Mouse (Mus musculus) kidney, embryonic 14.5 days (tissue): ENCODE measurements around the gene Sart3. TPM values are rescaled to one million over a fixed set of nuclear protein-coding genes. Genes with fewer than 3 reads are reported as not detected.
A peak's percentile ranks its signal among the peaks of the same experiment; 100 is the strongest.

Experiments
- ATAC-seq: fragments of 200-750 bp; cut with Nextera tagmentation; 2 replicates; pipeline ENCODE4 v1.8.0; 2017; ENCODE audit warnings: moderate number of reproducible peaks, mild to moderate bottlenecking, moderate TSS enrichment, moderate library complexity; ENCODE audit not compliant: low FRiP score, low TSS enrichment
- H3K27ac ChIP-seq: fragments of 300-500 bp; sonication (generic); 2 replicates; pipeline ENCODE4 v1.5.1; 2014; ENCODE audit warnings: low read depth, mild to moderate bottlenecking, low read length, moderate library complexity, mixed read lengths
- H3K27me3 ChIP-seq: fragments of 300-500 bp; sonication (generic); 2 replicates; pipeline ENCODE4 v1.6.1; 2014; ENCODE audit warnings: mild to moderate bottlenecking, low read length; ENCODE audit not compliant: control insufficient read depth, insufficient read depth
- H3K36me3 ChIP-seq: fragments of 300-500 bp; sonication (generic); 2 replicates; pipeline ENCODE4 v1.6.1; 2014; ENCODE audit warnings: low read length, mixed read lengths; ENCODE audit not compliant: control insufficient read depth, insufficient read depth
- H3K4me1 ChIP-seq: fragments of 300-500 bp; sonication (generic); 2 replicates; pipeline ENCODE4 v1.6.1; 2014; ENCODE audit warnings: low read length, mixed read lengths; ENCODE audit not compliant: control insufficient read depth, insufficient read depth
- H3K4me2 ChIP-seq: fragments of 300-500 bp; sonication (generic); replicated peaks from 2 replicates; pipeline ENCODE4 v1.6.1; 2014; ENCODE audit warnings: low read depth, mild to moderate bottlenecking, low read length
- H3K4me3 ChIP-seq: fragments of 300-500 bp; sonication (generic); 2 replicates; pipeline ENCODE4 v1.5.1; 2014; ENCODE audit warnings: mild to moderate bottlenecking, low read length
- H3K9ac ChIP-seq: fragments of 300-500 bp; sonication (generic); 2 replicates; pipeline ENCODE4 v1.6.1; 2014; ENCODE audit warnings: low read depth, mild to moderate bottlenecking, low read length, moderate library complexity
- H3K9me3 ChIP-seq: fragments of 300-500 bp; sonication (generic); 2 replicates; pipeline ENCODE4 v1.6.1; 2016; ENCODE audit warnings: low read length; ENCODE audit not compliant: control insufficient read depth
- WGBS: fragments of 180-500 bp; shearing (Covaris S2); extraction: QIAGEN DNeasy Blood & Tissue Kit; methylation state at CpG from one replicate; pipeline ENCODE4 v1.1.7; 2014; 5-methylcytosine and 5-hydroxymethylcytosine counted together
- polyA plus RNA-seq: library from polyadenylated mRNA; unstranded; fragments of >200 nt; fragmentation: Nextera tagmentation; extraction: Ambion mirVana; gene quantifications from 2 replicates; pipeline ENCODE4 v1.2.1, GENCODE M21; 2014

The Sart3 gene
- polyA plus RNA-seq, 1 experiment from 2014 or later, result 53.0 TPM

- H3K27me3 ChIP-seq, result no peaks in the 10 kb centered on the region
- H3K9ac ChIP-seq, result no peak overlapping the region
- H3K27ac ChIP-seq, result no peak overlapping the region
- H3K9me3 ChIP-seq, result no peaks in the 10 kb centered on the region
- no peak overlapping the region for H3K4me3 ChIP-seq
- no peak for ATAC-seq
- H3K4me2 ChIP-seq, result no peak overlapping the region
- H3K36me3 ChIP-seq, result no peaks in the 10 kb centered on the region
- 69% methylated on average over 2 of the region's 2 CpGs for WGBS
- H3K4me1 ChIP-seq, result no peaks in the 10 kb centered on the region
These were observed 59.4 kb downstream of the Sart3 start for GRCm38 (mm10) chr5:113712861-113713260.

- Histone ChIP-seq H3K4me2 (no peak overlapping the region), H3K9me3 (no peaks in the 10 kb centered on the region), H3K4me3 (no peak overlapping the region), H3K9ac (no peak overlapping the region), H3K36me3 (no peaks in the 10 kb centered on the region), H3K4me1 (no peaks in the 10 kb centered on the region), H3K27me3 (no peaks in the 10 kb centered on the region), H3K27ac (peak overlapping the region; percentile 2; the same call in 1 of the 2 replicates)
- ATAC-seq, result no peak
- 41% methylated on average over 21 of the region's 21 CpGs for WGBS
These were observed 68.3 kb downstream of the Sart3 start for GRCm38 (mm10) chr5:113703803-113704585.

DNA sequence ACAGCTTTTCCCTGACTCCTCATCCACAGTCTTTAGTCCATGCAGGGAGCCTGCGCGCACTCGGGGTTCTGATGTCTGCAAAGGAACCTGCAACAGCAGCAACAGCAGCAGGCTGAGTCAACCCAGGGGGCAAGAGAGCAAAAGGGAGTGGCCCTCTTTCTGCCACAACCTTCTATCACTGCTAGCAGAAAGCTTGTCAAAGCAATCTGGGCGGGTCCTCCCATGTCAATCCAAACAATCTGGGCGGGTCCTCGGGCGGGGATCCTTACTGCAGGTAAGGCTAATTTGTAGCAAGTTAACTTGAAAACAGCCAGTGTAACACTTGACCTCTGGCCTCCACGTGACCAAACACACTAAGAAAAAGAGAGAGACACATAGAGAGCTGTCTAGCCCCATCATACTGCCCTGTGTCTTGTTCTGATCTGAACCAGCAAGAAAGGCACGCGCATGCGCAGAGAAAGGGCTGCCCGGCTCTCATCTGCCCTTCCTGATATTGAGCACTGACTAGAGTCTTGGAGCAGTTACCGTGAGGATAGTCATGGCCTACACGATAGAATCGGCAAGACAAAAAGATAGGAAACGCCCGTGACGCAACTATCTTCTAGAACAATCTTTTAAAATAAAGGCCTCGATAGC, 71.8 kb downstream of the Sart3 start:
- Histone ChIP-seq H3K36me3 (no peaks in the 10 kb centered on the region), H3K4me1 (no peaks in the 10 kb centered on the region), H3K9me3 (no peaks in the 10 kb centered on the region), H3K4me2 (no peak overlapping the region), H3K9ac (no peak overlapping the region), H3K4me3 (no peak overlapping the region), H3K27ac (no peak overlapping the region), H3K27me3 (no peaks in the 10 kb centered on the region)
- no peak for ATAC-seq
- 71% methylated on average over 19 of the region's 19 CpGs for WGBS

DNA sequence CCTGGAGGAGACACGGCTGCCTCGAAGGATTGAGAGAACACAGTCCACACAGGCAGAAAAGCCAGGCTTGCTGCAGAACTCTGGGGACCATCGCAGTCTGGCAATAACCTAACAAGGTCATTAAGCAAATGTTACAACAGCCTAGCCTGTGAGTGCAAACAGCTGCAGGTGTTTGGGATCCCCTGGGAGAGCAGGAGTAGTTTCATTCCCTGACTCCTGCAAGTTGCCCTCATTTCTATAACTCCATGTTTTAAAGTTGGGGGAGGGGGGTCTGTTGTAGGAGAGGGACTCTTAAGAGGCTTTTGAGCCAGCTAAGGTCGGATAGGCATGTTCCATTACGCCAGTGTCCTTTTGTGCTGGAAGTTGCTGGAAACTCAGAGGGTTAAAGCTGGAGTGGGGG, 77.9 kb downstream of the Sart3 start:
- Histone ChIP-seq H3K4me2 (no peak overlapping the region), H3K9ac (no peak overlapping the region), H3K4me1 (no peaks in the 10 kb centered on the region), H3K36me3 (no peaks in the 10 kb centered on the region), H3K4me3 (no peak overlapping the region), H3K27ac (no peak overlapping the region), H3K9me3 (no peaks in the 10 kb centered on the region), H3K27me3 (no peaks in the 10 kb centered on the region)
- ATAC-seq, result no peak
- WGBS, result 20% methylated on average over 5 of the region's 5 CpGs

DNA sequence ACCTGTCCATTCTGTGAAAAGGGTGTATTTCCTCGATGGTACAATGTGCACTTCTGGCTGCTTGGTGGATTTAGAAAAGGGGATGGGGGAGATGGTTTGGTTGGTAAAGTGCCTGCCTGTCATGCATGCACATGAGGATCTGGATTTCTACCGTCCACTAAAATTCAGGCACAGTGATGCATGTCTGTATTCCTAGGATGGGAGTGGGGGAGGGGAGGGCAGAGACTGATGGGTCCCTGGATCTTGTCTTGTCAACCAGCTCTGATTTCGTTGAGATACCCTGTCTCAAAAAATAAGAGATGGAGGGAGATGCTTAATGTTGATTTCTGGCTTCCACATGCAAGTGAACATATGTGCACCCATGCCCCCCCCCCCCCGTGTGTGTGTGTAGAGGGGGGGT, 78.3 kb downstream of the Sart3 start:
- H3K4me3 ChIP-seq, result no peak overlapping the region
- no peak overlapping the region for H3K9ac ChIP-seq
- H3K4me1 ChIP-seq, result no peaks in the 10 kb centered on the region
- no peak for ATAC-seq
- no peaks in the 10 kb centered on the region for H3K9me3 ChIP-seq
- no peaks in the 10 kb centered on the region for H3K36me3 ChIP-seq
- H3K27me3 ChIP-seq, result no peaks in the 10 kb centered on the region
- H3K4me2 ChIP-seq, result no peak overlapping the region
- WGBS, result 39% methylated on average over 4 of the region's 4 CpGs
- no peak overlapping the region for H3K27ac ChIP-seq

- no peaks in the 10 kb centered on the region for H3K4me1 ChIP-seq
- H3K27ac ChIP-seq, result no peak overlapping the region
- no peaks in the 10 kb centered on the region for H3K27me3 ChIP-seq
- 89% methylated on average over 8 of the region's 8 CpGs for WGBS
- no peak overlapping the region for H3K4me2 ChIP-seq
- H3K4me3 ChIP-seq, result no peak overlapping the region
- ATAC-seq, result no peak
- no peaks in the 10 kb centered on the region for H3K9me3 ChIP-seq
- H3K36me3 ChIP-seq, result no peaks in the 10 kb centered on the region
- H3K9ac ChIP-seq, result no peak overlapping the region
These were observed 79.0 kb downstream of the Sart3 start for GRCm38 (mm10) chr5:113693196-113693755.

Other genes with a start within 250 kb of the Sart3 start
- 3.6 and 4.9 TPM in 2 replicates for gene Cmklr1, start 122.1 kb downstream of the Sart3 start, polyA plus RNA-seq
- gene 1700069L16Rik, start 47.7 kb downstream of the Sart3 start, polyA plus RNA-seq, result not detected in 2 replicates
- gene Ficd, start 36.7 kb downstream of the Sart3 start, polyA plus RNA-seq, result 2.2 and 4.3 TPM in 2 replicates
- 106 and 129 TPM in 2 replicates for gene Iscu, start 238 bp upstream of the Sart3 start, polyA plus RNA-seq
- 17.6 and 24.8 TPM in 2 replicates for gene Tmem119, start 28.0 kb upstream of the Sart3 start, polyA plus RNA-seq
- 1.2 and 1.4 TPM in 2 replicates for gene Selplg, start 60.1 kb upstream of the Sart3 start, polyA plus RNA-seq
- 42.1 and 108 TPM in 2 replicates for gene Coro1c, start 136.2 kb upstream of the Sart3 start, polyA plus RNA-seq
- 18.5 and 28.2 TPM in 2 replicates for gene Ssh1, start 221.4 kb upstream of the Sart3 start, polyA plus RNA-seq
- gene Dao, start 231.2 kb upstream of the Sart3 start, polyA plus RNA-seq, result 6.0 and 7.7 TPM in 2 replicates